Mouse (Mus musculus): ENCODE measurements around the gene Krt12. TPM values are rescaled to one million over a fixed set of nuclear protein-coding genes. Genes with fewer than 3 reads are reported as not detected.

Krt12 gene
- total RNA-seq (2023) = not detected in 2 replicates

DNA sequence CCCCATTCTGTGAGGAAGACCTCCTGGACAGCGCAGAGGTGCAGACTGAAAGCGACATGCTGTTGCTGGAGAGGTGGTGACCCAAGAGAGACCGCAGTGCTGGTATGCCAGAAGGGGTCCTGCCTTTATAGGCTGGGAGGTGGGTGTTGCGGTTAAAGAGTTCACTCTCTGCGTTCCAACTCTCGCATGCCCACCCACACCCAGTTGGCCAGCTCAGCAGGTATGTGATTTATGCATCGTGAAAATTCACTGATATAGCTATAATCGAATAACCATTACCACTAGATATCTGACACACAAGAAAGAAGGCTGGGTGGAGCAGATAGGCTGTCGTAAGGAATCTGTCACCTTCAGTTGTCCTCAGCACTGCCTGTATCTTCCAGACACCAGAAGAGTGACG is at the start of gene Krt12:
TSS of gene Krt12 (minus strand) at position 101 of the 400 bp plus-strand sequence.

DNA sequence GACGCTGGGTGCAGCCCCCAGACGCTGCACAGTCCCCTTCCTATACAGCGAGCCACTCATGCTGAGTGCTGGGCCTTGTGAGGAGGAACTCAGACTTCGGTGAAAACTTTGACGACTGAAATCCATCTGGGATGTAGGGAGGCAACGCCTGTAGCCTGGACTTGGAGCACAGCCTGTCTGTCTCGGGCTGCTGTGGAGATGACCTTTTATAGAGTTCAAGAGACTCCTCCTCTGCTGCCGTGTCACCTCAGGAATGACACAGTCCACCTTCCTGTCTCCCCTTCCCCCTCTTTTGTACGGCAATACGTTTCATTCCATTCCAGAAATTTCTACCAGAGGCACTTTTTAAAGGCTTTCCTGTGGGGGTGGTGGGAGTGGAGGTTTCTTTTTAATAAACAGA is 15.9 kb upstream of the Krt12 start, which contains the start of gene Krt20:
TSS of gene Krt20 (minus strand) at position 179 of the 400 bp plus-strand sequence.

DNA sequence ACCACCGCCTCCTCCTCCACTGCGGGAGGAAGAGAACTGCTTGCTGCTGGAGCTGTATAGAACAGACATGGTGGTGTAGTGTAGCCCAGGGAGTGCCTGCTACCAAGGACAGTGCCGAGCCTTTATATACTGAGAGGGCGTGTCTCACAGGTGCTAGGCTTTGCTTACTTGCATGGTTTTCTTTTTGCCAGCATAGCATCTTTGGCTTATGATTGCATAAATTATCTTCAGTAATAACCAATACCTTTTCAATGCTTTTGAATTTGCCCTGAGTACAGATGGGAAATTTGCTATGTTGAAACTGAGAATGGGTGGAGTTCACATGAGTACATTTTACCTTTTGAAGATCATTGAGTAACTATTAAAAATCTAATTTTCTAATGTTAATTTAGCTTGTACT is 32.8 kb downstream of the Krt12 start, which contains the start of gene Krt10:
TSS of gene Krt10 (minus strand) at position 101 of the 400 bp plus-strand sequence.

DNA sequence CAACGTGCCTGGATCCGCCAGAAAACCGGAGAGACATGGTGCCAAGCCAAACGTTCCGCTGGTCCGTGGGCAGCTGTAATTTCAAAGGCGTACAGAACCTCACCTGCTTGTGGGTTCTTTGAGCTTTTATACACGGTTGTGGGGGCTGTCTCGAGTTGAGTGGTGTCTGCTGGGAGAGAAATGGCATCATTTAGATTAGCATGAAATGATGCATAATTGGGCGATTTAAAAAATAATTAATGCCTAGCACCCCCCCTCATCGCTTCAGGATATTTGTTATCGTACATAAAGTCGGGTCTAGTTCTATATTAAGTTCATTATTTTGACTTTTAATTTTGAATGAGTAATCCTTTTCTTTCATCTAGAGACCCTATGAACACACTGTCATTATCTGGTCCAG is 47.3 kb downstream of the Krt12 start, which contains the start of gene Krt28:
TSS of gene Krt28 (minus strand) at position 101 of the 400 bp plus-strand sequence.

Other genes with a start within 250 kb of the Krt12 start
- 71.7 and 98.4 TPM in 2 replicates for gene Smarce1, start 191.2 kb downstream of the Krt12 start, total RNA-seq (2023)
- gene Krt222, start 178.2 kb downstream of the Krt12 start, total RNA-seq (2023) = not detected in 2 replicates
- gene Krt24, start 137.0 kb downstream of the Krt12 start, total RNA-seq (2023) = not detected in 2 replicates
- gene Krt25, start 99.3 kb downstream of the Krt12 start, total RNA-seq (2023) = not detected in 2 replicates
- not detected in 2 replicates for gene Krt26, start 84.3 kb downstream of the Krt12 start, total RNA-seq (2023)
- gene Krt27, start 71.2 kb downstream of the Krt12 start, total RNA-seq (2023) = not detected in 2 replicates
- not detected in 2 replicates for gene Krt28, start 47.4 kb downstream of the Krt12 start, total RNA-seq (2023)
- gene Krt10, start 32.9 kb downstream of the Krt12 start, total RNA-seq (2023) = not detected in 2 replicates
- gene Krt20, start 15.9 kb upstream of the Krt12 start, total RNA-seq (2023) = not detected in 2 replicates
- gene Krt23, start 70.9 kb upstream of the Krt12 start, total RNA-seq (2023) = not detected in 2 replicates
- gene Krt39, start 99.1 kb upstream of the Krt12 start, total RNA-seq (2023) = not detected in 2 replicates
- gene Krt40, start 120.9 kb upstream of the Krt12 start, total RNA-seq (2023) = not detected in 2 replicates
- gene Krtap3-3, start 128.6 kb upstream of the Krt12 start, total RNA-seq (2023) = not detected in 2 replicates
- gene Krtap3-2, start 134.6 kb upstream of the Krt12 start, total RNA-seq (2023) = not detected in 2 replicates
- not detected in 2 replicates for gene Gm11939, start 137.2 kb upstream of the Krt12 start, total RNA-seq (2023)
- not detected in 2 replicates for gene Krtap3-1, start 144.4 kb upstream of the Krt12 start, total RNA-seq (2023)
- gene Krtap1-5, start 158.8 kb upstream of the Krt12 start, total RNA-seq (2023) = not detected in 2 replicates
- not detected in 2 replicates for gene Krtap1-4, start 161.4 kb upstream of the Krt12 start, total RNA-seq (2023)
- gene Krtap1-3, start 169.1 kb upstream of the Krt12 start, total RNA-seq (2023) = not detected in 2 replicates
- not detected in 2 replicates for gene Krtap9-3, start 175.8 kb upstream of the Krt12 start, total RNA-seq (2023)
- gene Gm11938, start 181.0 kb upstream of the Krt12 start, total RNA-seq (2023) = not detected in 2 replicates
- gene Gm11937, start 187.9 kb upstream of the Krt12 start, total RNA-seq (2023) = not detected in 2 replicates
- not detected in 2 replicates for gene Krtap2-4, start 192.6 kb upstream of the Krt12 start, total RNA-seq (2023)
- gene Gm11562, start 198.2 kb upstream of the Krt12 start, total RNA-seq (2023) = not detected in 2 replicates
- gene Krtap4-1, start 206.0 kb upstream of the Krt12 start, total RNA-seq (2023) = not detected in 2 replicates
- gene Krtap4-2, start 212.8 kb upstream of the Krt12 start, total RNA-seq (2023) = not detected in 2 replicates
- not detected in 2 replicates for gene Krtap4-7, start 221.8 kb upstream of the Krt12 start, total RNA-seq (2023)
- gene Gm11555, start 228.0 kb upstream of the Krt12 start, total RNA-seq (2023) = not detected in 2 replicates
- gene Gm11563, start 236.7 kb upstream of the Krt12 start, total RNA-seq (2023) = not detected in 2 replicates
- not detected in 2 replicates for gene Krtap4-6, start 243.7 kb upstream of the Krt12 start, total RNA-seq (2023)

Measured in neutrophil, adult 65 days (primary cell).